Mouse (Mus musculus): ENCODE measurements around the gene Mrtfa. TPM values are rescaled to one million over a fixed set of nuclear protein-coding genes. Genes with fewer than 3 reads are reported as not detected.

Mrtfa gene
- polyA plus RNA-seq, 1 experiment from 2014 or later: 22.3 TPM

- no peaks in the 10 kb centered on the region for H3K27me3 ChIP-seq (ENCODE audit: control insufficient read depth, insufficient read depth, low read length)
- DNase-seq (ENCODE audit: low spot score) (no peak), ATAC-seq (ENCODE audit: insufficient number of reproducible peaks, low FRiP score, low TSS enrichment, low read depth) (no peak)
- H3K4me2 ChIP-seq (ENCODE audit: low read depth, severe bottlenecking): no peak overlapping the region
- H3K27ac ChIP-seq (replicated peaks; ENCODE audit: low read depth, low read length): no peak overlapping the region
- H3K4me3 ChIP-seq (ENCODE audit: low read depth, low read length): no peak overlapping the region
- no peak overlapping the region for H3K9ac ChIP-seq (ENCODE audit: low read length)
- peaks cover 12% of the 10 kb centered on the region for H3K36me3 ChIP-seq (ENCODE audit: control insufficient read depth, insufficient read depth, low read length)
- H3K9me3 ChIP-seq (ENCODE audit: control insufficient read depth, low read length): no peaks in the 10 kb centered on the region
- H3K4me1 ChIP-seq (ENCODE audit: control insufficient read depth, insufficient read depth, low read length): no peaks in the 10 kb centered on the region
- 92% methylated on average over 7 of the region's 7 CpGs for WGBS
Observed at GRCm38 (mm10) chr15:81013186-81013585, 177.4 kb downstream of the Mrtfa start.

- Histone ChIP-seq H3K27ac (replicated peaks; ENCODE audit: low read depth, low read length) (no peak overlapping the region), H3K4me3 (ENCODE audit: low read depth, low read length) (no peak overlapping the region), H3K9ac (ENCODE audit: low read length) (no peak overlapping the region), H3K27me3 (ENCODE audit: control insufficient read depth, insufficient read depth, low read length) (no peaks in the 10 kb centered on the region), H3K9me3 (ENCODE audit: control insufficient read depth, low read length) (no peaks in the 10 kb centered on the region), H3K4me1 (ENCODE audit: control insufficient read depth, insufficient read depth, low read length) (no peaks in the 10 kb centered on the region), H3K4me2 (ENCODE audit: low read depth, severe bottlenecking) (no peak overlapping the region), H3K36me3 (ENCODE audit: control insufficient read depth, insufficient read depth, low read length) (peaks cover 10% of the 10 kb centered on the region)
- ATAC-seq (ENCODE audit: insufficient number of reproducible peaks, low FRiP score, low TSS enrichment, low read depth) (no peak), DNase-seq (ENCODE audit: low spot score) (no peak)
- 89% methylated on average over 4 of the region's 4 CpGs for WGBS
Observed at GRCm38 (mm10) chr15:81012359-81012758, 178.2 kb downstream of the Mrtfa start.

GRCm38 (mm10) chr15:81011523-81011922 is 179.0 kb downstream of the Mrtfa start:
- no peaks in the 10 kb centered on the region for H3K27me3 ChIP-seq (ENCODE audit: control insufficient read depth, insufficient read depth, low read length)
- H3K36me3 ChIP-seq (ENCODE audit: control insufficient read depth, insufficient read depth, low read length): peaks cover 8% of the 10 kb centered on the region
- DNase-seq (ENCODE audit: low spot score): no peak
- H3K4me1 ChIP-seq (ENCODE audit: control insufficient read depth, insufficient read depth, low read length): no peaks in the 10 kb centered on the region
- no peak overlapping the region for H3K4me3 ChIP-seq (ENCODE audit: low read depth, low read length)
- H3K9ac ChIP-seq (ENCODE audit: low read length): no peak overlapping the region
- no peak for ATAC-seq (ENCODE audit: insufficient number of reproducible peaks, low FRiP score, low TSS enrichment, low read depth)
- no peaks in the 10 kb centered on the region for H3K9me3 ChIP-seq (ENCODE audit: control insufficient read depth, low read length)
- no peak overlapping the region for H3K4me2 ChIP-seq (ENCODE audit: low read depth, severe bottlenecking)
- WGBS: 43% methylated on average over 3 of the region's 3 CpGs
- H3K27ac ChIP-seq (replicated peaks; ENCODE audit: low read depth, low read length): no peak overlapping the region

GRCm38 (mm10) chr15:81010114-81010513 is 180.4 kb downstream of the Mrtfa start:
- no peak overlapping the region for H3K27ac ChIP-seq (replicated peaks; ENCODE audit: low read depth, low read length)
- DNase-seq (ENCODE audit: low spot score): no peak
- ATAC-seq (ENCODE audit: insufficient number of reproducible peaks, low FRiP score, low TSS enrichment, low read depth): no peak
- H3K4me2 ChIP-seq (ENCODE audit: low read depth, severe bottlenecking): no peak overlapping the region
- H3K36me3 ChIP-seq (ENCODE audit: control insufficient read depth, insufficient read depth, low read length): peaks cover 3% of the 10 kb centered on the region; the same call in 1 of the 2 replicates
- 78% methylated on average over 7 of the region's 7 CpGs for WGBS
- H3K9ac ChIP-seq (ENCODE audit: low read length): no peak overlapping the region
- H3K27me3 ChIP-seq (ENCODE audit: control insufficient read depth, insufficient read depth, low read length): no peaks in the 10 kb centered on the region
- no peak overlapping the region for H3K4me3 ChIP-seq (ENCODE audit: low read depth, low read length)
- H3K9me3 ChIP-seq (ENCODE audit: control insufficient read depth, low read length): no peaks in the 10 kb centered on the region
- no peaks in the 10 kb centered on the region for H3K4me1 ChIP-seq (ENCODE audit: control insufficient read depth, insufficient read depth, low read length)

- no peaks in the 10 kb centered on the region for H3K27me3 ChIP-seq (ENCODE audit: control insufficient read depth, insufficient read depth, low read length)
- DNase-seq (ENCODE audit: low spot score) (no peak), ATAC-seq (ENCODE audit: insufficient number of reproducible peaks, low FRiP score, low TSS enrichment, low read depth) (no peak)
- no peak overlapping the region for H3K4me2 ChIP-seq (ENCODE audit: low read depth, severe bottlenecking)
- 58% methylated on average over 10 of the region's 10 CpGs for WGBS
- no peak overlapping the region for H3K4me3 ChIP-seq (ENCODE audit: low read depth, low read length)
- no peak overlapping the region for H3K27ac ChIP-seq (replicated peaks; ENCODE audit: low read depth, low read length)
- H3K9me3 ChIP-seq (ENCODE audit: control insufficient read depth, low read length): no peaks in the 10 kb centered on the region
- H3K4me1 ChIP-seq (ENCODE audit: control insufficient read depth, insufficient read depth, low read length): no peaks in the 10 kb centered on the region
- H3K9ac ChIP-seq (ENCODE audit: low read length): no peak overlapping the region
- peaks cover 3% of the 10 kb centered on the region; the same call in 1 of the 2 replicates for H3K36me3 ChIP-seq (ENCODE audit: control insufficient read depth, insufficient read depth, low read length)
Observed at GRCm38 (mm10) chr15:81008689-81009123, 181.9 kb downstream of the Mrtfa start.

- 86% methylated on average over 8 of the region's 8 CpGs for WGBS
- ATAC-seq (ENCODE audit: insufficient number of reproducible peaks, low FRiP score, low TSS enrichment, low read depth) (no peak), DNase-seq (ENCODE audit: low spot score) (no peak)
- Histone ChIP-seq H3K9ac (ENCODE audit: low read length) (no peak overlapping the region), H3K4me2 (ENCODE audit: low read depth, severe bottlenecking) (no peak overlapping the region), H3K9me3 (ENCODE audit: control insufficient read depth, low read length) (no peaks in the 10 kb centered on the region), H3K36me3 (ENCODE audit: control insufficient read depth, insufficient read depth, low read length) (peaks cover 3% of the 10 kb centered on the region; the same call in 1 of the 2 replicates), H3K4me3 (ENCODE audit: low read depth, low read length) (no peak overlapping the region), H3K27ac (replicated peaks; ENCODE audit: low read depth, low read length) (no peak overlapping the region), H3K4me1 (ENCODE audit: control insufficient read depth, insufficient read depth, low read length) (no peaks in the 10 kb centered on the region), H3K27me3 (ENCODE audit: control insufficient read depth, insufficient read depth, low read length) (no peaks in the 10 kb centered on the region)
Observed at GRCm38 (mm10) chr15:81007905-81008304, 182.7 kb downstream of the Mrtfa start.

GRCm38 (mm10) chr15:81007339-81007738 is 183.2 kb downstream of the Mrtfa start:
- DNase-seq (ENCODE audit: low spot score) (no peak), ATAC-seq (ENCODE audit: insufficient number of reproducible peaks, low FRiP score, low TSS enrichment, low read depth) (no peak)
- Histone ChIP-seq H3K9me3 (ENCODE audit: control insufficient read depth, low read length) (no peaks in the 10 kb centered on the region), H3K4me2 (ENCODE audit: low read depth, severe bottlenecking) (no peak overlapping the region), H3K9ac (ENCODE audit: low read length) (no peak overlapping the region), H3K36me3 (ENCODE audit: control insufficient read depth, insufficient read depth, low read length) (peaks cover 2% of the 10 kb centered on the region; the same call in 1 of the 2 replicates), H3K4me1 (ENCODE audit: control insufficient read depth, insufficient read depth, low read length) (no peaks in the 10 kb centered on the region), H3K4me3 (ENCODE audit: low read depth, low read length) (no peak overlapping the region), H3K27me3 (ENCODE audit: control insufficient read depth, insufficient read depth, low read length) (no peaks in the 10 kb centered on the region), H3K27ac (replicated peaks; ENCODE audit: low read depth, low read length) (no peak overlapping the region)
- 95% methylated on average over 9 of the region's 9 CpGs for WGBS

GRCm38 (mm10) chr15:81006127-81006735 is 184.3 kb downstream of the Mrtfa start:
- Histone ChIP-seq H3K36me3 (ENCODE audit: control insufficient read depth, insufficient read depth, low read length) (no peaks in the 10 kb centered on the region; the same call in 1 of the 2 replicates), H3K9me3 (ENCODE audit: control insufficient read depth, low read length) (no peaks in the 10 kb centered on the region), H3K27ac (replicated peaks; ENCODE audit: low read depth, low read length) (no peak overlapping the region), H3K4me2 (ENCODE audit: low read depth, severe bottlenecking) (no peak overlapping the region), H3K27me3 (ENCODE audit: control insufficient read depth, insufficient read depth, low read length) (no peaks in the 10 kb centered on the region), H3K4me3 (ENCODE audit: low read depth, low read length) (no peak overlapping the region), H3K4me1 (ENCODE audit: control insufficient read depth, insufficient read depth, low read length) (no peaks in the 10 kb centered on the region), H3K9ac (ENCODE audit: low read length) (no peak overlapping the region)
- WGBS: 83% methylated on average over 10 of the region's 10 CpGs
- DNase-seq (ENCODE audit: low spot score) (no peak), ATAC-seq (ENCODE audit: insufficient number of reproducible peaks, low FRiP score, low TSS enrichment, low read depth) (no peak)

Data from limb, embryonic 11.5 days (tissue).